Mouse (Mus musculus) CH12.LX (cell line): ENCODE data around the gene Gm17622. TPM values are rescaled to one million over a fixed set of nuclear protein-coding genes. Genes with fewer than 3 reads are reported as not detected.

ENCODE experiments used
- DNase-seq: peaks from one replicate; pipeline ENCODE4 v3.0.0-alpha.2; 2013; ENCODE audit errors: extremely low read depth
- H3K27ac ChIP-seq: 2 replicates; pipeline ENCODE4 v1.5.1; 2012; ENCODE audit warnings: low read depth, mild to moderate bottlenecking, control low read depth, moderate library complexity; ENCODE audit not compliant: insufficient read depth
- H3K27me3 ChIP-seq: replicated peaks from 2 replicates; pipeline ENCODE3; 2012; ENCODE audit warnings: inconsistent platforms
- H3K36me3 ChIP-seq, 2 experiments: replicated peaks in 1 of 2; 2 replicates each; pipeline versions ENCODE3 to v1.6.1; 2012; ENCODE audit warnings: inconsistent platforms in 1 of 2, low read length in 1 of 2, mild to moderate bottlenecking in 1 of 2, mixed read lengths in 1 of 2, moderate library complexity in 1 of 2; ENCODE audit not compliant: control insufficient read depth in 1 of 2, insufficient read depth in 1 of 2
- H3K4me1 ChIP-seq, 2 experiments: 2 replicates each; pipeline ENCODE4 v1.6.1; 2012; ENCODE audit warnings: inconsistent platforms in 1 of 2, moderate library complexity in 1 of 2; ENCODE audit not compliant: insufficient read depth in 2 of 2, control insufficient read depth in 1 of 2
- H3K4me2 ChIP-seq: 2 replicates; pipeline ENCODE4 v1.6.1; 2012; ENCODE audit warnings: low read depth, mild to moderate bottlenecking, control low read depth; ENCODE audit not compliant: poor library complexity, insufficient read depth, severe bottlenecking
- H3K4me3 ChIP-seq, 3 experiments: fragments of 150-350 bp in 1 of 3; sonication (generic) in 1 of 3; replicated peaks in 1 of 3; 2 replicates each; pipeline versions ENCODE3 to v1.5.1; 2011 to 2012; ENCODE audit warnings: low read depth in 2 of 3, low read length in 2 of 3, mild to moderate bottlenecking in 2 of 3, moderate library complexity in 2 of 3, control low read depth in 1 of 3, improper control_type of control experiment in 1 of 3, inconsistent platforms in 1 of 3, mixed read lengths in 1 of 3; ENCODE audit not compliant: poor library complexity in 1 of 3
- H3K79me2 ChIP-seq: replicated peaks from 2 replicates; pipeline ENCODE4 v1.6.1; 2012; ENCODE audit warnings: mild to moderate bottlenecking, moderate library complexity; ENCODE audit not compliant: control insufficient read depth, poor library complexity, insufficient read depth, severe bottlenecking; ENCODE audit errors: extremely low read depth
- H3K9ac ChIP-seq: 2 replicates; pipeline ENCODE4 v1.6.1; 2012; ENCODE audit warnings: low read depth, mild to moderate bottlenecking, control low read depth, moderate library complexity; ENCODE audit not compliant: insufficient read depth
- H3K9me3 ChIP-seq: replicated peaks from 2 replicates; pipeline ENCODE3; 2012; ENCODE audit warnings: low read length, inconsistent platforms, mixed read lengths
- GABPA ChIP-seq: IDR thresholded peaks from 2 replicates; pipeline ENCODE4 v1.6.1; 2012; ENCODE audit warnings: low read depth, low read length, improper control_type of control experiment, inconsistent platforms; ENCODE audit not compliant: insufficient replicate concordance
- MAFK ChIP-seq: IDR thresholded peaks from 2 replicates; pipeline ENCODE4 v1.6.1; 2011; ENCODE audit warnings: low read length, improper control_type of control experiment; ENCODE audit not compliant: insufficient replicate concordance
- MEF2A ChIP-seq: IDR thresholded peaks from 2 replicates; pipeline ENCODE4 v1.6.1; 2014; ENCODE audit warnings: low read depth, mild to moderate bottlenecking, inconsistent platforms, low read length, improper control_type of control experiment, borderline replicate concordance
- NELFE ChIP-seq: IDR thresholded peaks from 2 replicates; pipeline ENCODE4 v1.6.1; 2011; ENCODE audit warnings: low read depth, low read length, improper control_type of control experiment
- POLR2A ChIP-seq: IDR thresholded peaks from 2 replicates; pipeline ENCODE4 v1.6.1; 2011; ENCODE audit warnings: low read depth, mild to moderate bottlenecking, improper control_type of control experiment, low read length
- RCOR1 ChIP-seq: conservative IDR thresholded peaks from 2 replicates; pipeline ENCODE4 v1.6.1; 2012; ENCODE audit warnings: low read depth, mild to moderate bottlenecking, inconsistent platforms, low read length, improper control_type of control experiment
- SIN3A ChIP-seq: IDR thresholded peaks from 2 replicates; pipeline ENCODE4 v1.6.1; 2012; ENCODE audit warnings: low read length, improper control_type of control experiment, inconsistent platforms
- SMC3 ChIP-seq: IDR thresholded peaks from 2 replicates; pipeline ENCODE4 v1.6.1; 2011; ENCODE audit warnings: low read depth, low read length, improper control_type of control experiment
- UBTF ChIP-seq: IDR thresholded peaks from 2 replicates; pipeline ENCODE4 v1.6.1; 2012; ENCODE audit warnings: low read depth, mild to moderate bottlenecking, inconsistent platforms, low read length, improper control_type of control experiment, moderate library complexity
- ZNF384 ChIP-seq: IDR thresholded peaks from 2 replicates; pipeline ENCODE4 v1.6.1; 2012; ENCODE audit warnings: low read depth, low read length, improper control_type of control experiment, inconsistent platforms
- dilution Hi-C: fragments of 300-500 bp; cut with MboI; formaldehyde crosslinking; loops from 2 replicates; pipeline ENCODE4 v1.14.3; 2020; ENCODE audit warnings: low sequenced_read_pairs; ENCODE audit not compliant: extremely low pct_unique_long_range_greater_than_20kb, extremely low pct_ligation_motif_present
- in situ Hi-C: fragments of 300-500 bp; cut with MboI; formaldehyde crosslinking; loops from 3 replicates; pipeline ENCODE4 v1.14.3; 2019; ENCODE audit warnings: low sequenced_read_pairs, low pct_ligation_motif_present, low pct_unique_long_range_greater_than_20kb, mixed read lengths
- polyA plus RNA-seq: library from polyadenylated mRNA; unstranded; fragments of >175 nt; gene quantifications from 2 replicates; pipeline ENCODE4 v1.2.1, GENCODE M21; 2012; ENCODE audit warnings: low read depth; ENCODE audit not compliant: insufficient read length
- total RNA-seq, 2 experiments: library from RNA; depleted of rRNA; stranded (reverse); fragments of 300-350 nt in 1 of 2; fragments of >200 nt in 1 of 2; gene quantifications; 2 replicates each; pipeline ENCODE4 v1.2.3; 2012 to 2014

The Gm17622 gene
- total and polyA plus RNA-seq, 3 experiments = not detected

DNA sequence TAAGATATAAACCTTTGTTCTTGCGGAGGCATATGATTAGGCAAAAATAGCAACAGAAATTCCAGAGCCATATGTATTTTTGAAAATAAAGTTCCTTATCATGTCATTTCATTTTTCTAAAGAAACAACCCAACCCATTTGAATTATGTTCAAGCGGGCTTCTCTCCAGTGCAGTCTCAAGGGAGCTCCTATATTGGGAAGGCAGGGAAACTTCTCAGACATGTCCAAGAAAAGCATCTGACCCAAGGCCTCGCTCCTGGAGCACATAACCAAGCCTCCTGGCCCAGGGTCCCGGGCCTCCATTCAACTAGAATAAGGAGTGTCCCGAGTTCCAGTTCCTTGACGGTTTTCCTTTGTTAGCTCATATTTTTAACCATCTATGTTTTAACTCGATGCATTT is 39.7 kb upstream of the Gm17622 start:
- DNase-seq = no peak
- dilution Hi-C loops = no loop called here
- Histone ChIP-seq H3K9ac (no peak overlapping the region), H3K4me1 (no peaks in the 10 kb centered on the region), H3K27me3 (no peaks in the 10 kb centered on the region), H3K27ac (no peak overlapping the region), H3K9me3 (no peaks in the 10 kb centered on the region), H3K79me2 (no peaks in the 10 kb centered on the region), H3K36me3 (no peaks in the 10 kb centered on the region), H3K4me3 (no peak overlapping the region), H3K4me2 (no peak overlapping the region)
- in situ Hi-C loops = no loop called here
- TF ChIP-seq NELFE (no peak), MEF2A (no peak), RCOR1 (no peak), GABPA (no peak)

DNA sequence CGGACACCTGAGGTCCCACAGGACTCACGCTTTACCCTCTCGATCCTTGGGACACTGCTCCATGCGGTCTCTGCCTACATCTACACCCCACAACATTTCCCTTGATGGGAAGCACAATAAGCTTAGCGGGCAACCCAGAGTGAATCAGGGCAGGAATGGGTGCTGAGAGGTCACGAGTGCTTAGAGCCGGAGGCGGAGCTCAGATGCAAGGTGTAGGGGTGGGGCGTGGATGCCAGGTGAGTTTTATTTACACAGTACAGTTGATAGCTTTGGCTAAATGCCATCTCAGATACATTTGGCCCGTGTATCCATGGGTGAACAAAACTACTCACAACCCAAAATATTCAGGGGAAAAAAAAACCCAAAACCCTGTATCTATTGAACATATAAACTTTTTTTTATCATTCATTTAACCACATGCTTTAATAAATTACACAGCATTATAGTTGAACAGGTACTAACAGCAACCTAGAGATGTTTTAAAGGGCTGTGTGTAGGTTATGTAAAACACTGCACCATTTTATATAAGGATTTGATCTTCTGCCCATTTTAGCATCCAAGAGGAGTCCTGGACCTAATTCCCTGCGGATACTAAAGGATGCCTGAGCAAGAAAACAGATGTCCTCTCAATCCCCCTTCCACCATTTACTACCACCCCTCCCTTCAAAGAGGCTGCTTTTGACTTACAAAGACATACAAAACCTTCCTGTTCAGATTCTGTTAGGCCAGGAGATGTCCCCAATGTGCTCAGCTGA is 39.0 kb upstream of the Gm17622 start:
- dilution Hi-C loops (no loop called here), in situ Hi-C loops (no loop called here)
- Histone ChIP-seq H3K4me3 (no peak overlapping the region), H3K4me2 (no peak overlapping the region), H3K27me3 (no peaks in the 10 kb centered on the region), H3K79me2 (no peaks in the 10 kb centered on the region), H3K9ac (no peak overlapping the region), H3K9me3 (no peaks in the 10 kb centered on the region), H3K4me1 (no peaks in the 10 kb centered on the region), H3K36me3 (no peaks in the 10 kb centered on the region), H3K27ac (no peak overlapping the region)
- DNase-seq = no peak
- TF ChIP-seq ZNF384 = no peak
- TF ChIP-seq NELFE = no peak
- TF ChIP-seq SMC3 = no peak

DNA sequence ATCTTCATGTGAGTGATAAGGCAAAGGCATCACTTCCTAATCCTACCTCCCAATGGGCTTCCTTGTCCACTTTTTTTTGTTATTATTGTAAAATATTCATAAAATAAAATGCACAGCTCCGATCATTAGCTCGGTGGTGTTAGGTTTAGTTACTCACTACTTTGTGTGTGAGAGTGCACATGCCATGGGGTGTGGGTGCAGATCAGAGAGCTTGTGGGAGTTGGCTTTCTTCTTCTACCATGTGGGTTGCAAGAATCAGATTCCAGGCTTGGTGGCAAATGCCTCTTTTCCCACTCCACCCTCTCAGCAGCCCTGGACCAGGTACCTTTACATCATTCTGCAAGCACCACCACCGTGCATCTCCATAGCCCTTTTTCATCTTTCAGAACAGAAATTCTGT is 37.9 kb upstream of the Gm17622 start:
- H3K36me3 ChIP-seq = no peaks in the 10 kb centered on the region
- in situ Hi-C loops (no loop called here), dilution Hi-C loops (no loop called here)
- no peaks in the 10 kb centered on the region for H3K9me3 ChIP-seq
- H3K27ac ChIP-seq = no peak overlapping the region
- no peaks in the 10 kb centered on the region for H3K27me3 ChIP-seq
- H3K9ac ChIP-seq = no peak overlapping the region
- H3K4me1 ChIP-seq = no peaks in the 10 kb centered on the region
- H3K4me3 ChIP-seq = no peak overlapping the region
- H3K79me2 ChIP-seq = no peaks in the 10 kb centered on the region
- TF ChIP-seq POLR2A = no peak
- TF ChIP-seq MAFK = no peak
- TF ChIP-seq SIN3A = no peak
- TF ChIP-seq UBTF = no peak
- no peak for DNase-seq
- H3K4me2 ChIP-seq = no peak overlapping the region
